Mouse (Mus musculus) megakaryocyte, adult 5-6 weeks (primary cell): ENCODE measurements around the gene Lingo3. TPM values are rescaled to one million over a fixed set of nuclear protein-coding genes. Genes with fewer than 3 reads are reported as not detected.

Experiments
- ATAC-seq: 2 replicates; pipeline ENCODE4 v1.8.0; 2016; ENCODE audit warnings: mild to moderate bottlenecking, inconsistent platforms; ENCODE audit not compliant: poor library complexity, severe bottlenecking
- total RNA-seq, 2 experiments: library from RNA; stranded (forward) in 1 of 2; stranded (reverse) in 1 of 2; fragments of 153-499, 151-499 nt in 1 of 2; fragments of 221-1000, 200-1000 nt in 1 of 2; gene quantifications; 2 replicates each; pipeline versions ENCODE4 v1.2.3 to v1.2.4; 2015 to 2017

Gene Lingo3
- total RNA-seq (2015) = not detected in 2 replicates
- not detected in 2 replicates for total RNA-seq (2017)

DNA sequence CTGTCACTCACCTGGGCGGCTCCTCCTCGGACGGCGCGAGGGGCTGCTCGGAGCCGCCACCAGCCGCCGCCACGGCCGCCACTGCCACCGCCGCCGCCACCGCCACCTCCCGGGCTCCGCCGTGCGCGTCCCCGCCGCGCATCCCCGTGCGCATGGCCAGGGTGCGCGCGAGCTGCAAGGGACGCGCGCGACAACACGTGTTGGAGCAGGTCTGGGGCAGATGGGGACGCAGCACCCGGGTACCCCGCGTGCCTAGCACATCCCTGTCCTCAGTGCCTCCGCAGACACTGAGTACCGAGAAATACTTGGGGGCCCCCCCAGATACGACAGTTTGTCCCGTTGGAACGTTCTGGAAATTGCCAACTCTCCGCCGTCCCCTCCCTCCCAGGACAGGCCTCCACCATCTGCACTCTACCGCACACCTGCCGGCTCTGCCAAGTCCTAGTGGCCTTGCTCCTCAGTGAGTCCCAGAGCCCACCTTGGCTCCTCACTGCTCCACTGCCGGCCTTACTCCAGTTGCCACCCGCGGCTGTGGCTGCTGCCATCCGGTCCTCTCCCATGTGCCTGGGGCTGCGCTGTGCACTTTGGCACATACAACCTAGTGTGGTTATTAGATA lies at the start of gene Lingo3:
Gene Lingo3, minus strand, starts transcription at position 109 of the 617 bp plus-strand sequence.
- no peak for ATAC-seq

GRCm38 (mm10) chr10:80887181-80887580 lies 43.3 kb upstream of the Lingo3 start:
- ATAC-seq = no peak

DNA sequence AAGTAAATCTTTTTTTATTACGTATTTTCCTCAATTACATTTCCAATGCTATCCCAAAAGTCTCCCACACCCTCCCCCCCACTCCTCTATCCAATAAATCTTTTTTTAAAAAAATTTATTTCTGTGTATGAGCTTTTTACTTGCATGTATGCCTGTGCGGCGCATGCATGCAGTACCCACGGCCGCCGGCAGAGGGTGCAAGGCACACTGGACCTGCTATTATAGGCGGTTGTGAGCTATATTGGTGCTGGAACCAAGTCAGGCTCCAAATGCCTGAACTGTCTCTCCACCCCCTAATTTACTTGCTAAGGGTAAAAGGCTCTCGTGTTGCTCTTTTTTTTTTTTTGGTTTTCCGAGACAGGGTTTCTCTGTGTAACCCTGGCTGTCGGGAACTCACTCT lies 37.5 kb upstream of the Lingo3 start:
- ATAC-seq = peak; percentile 65; the same call in 1 of the 2 replicates

DNA sequence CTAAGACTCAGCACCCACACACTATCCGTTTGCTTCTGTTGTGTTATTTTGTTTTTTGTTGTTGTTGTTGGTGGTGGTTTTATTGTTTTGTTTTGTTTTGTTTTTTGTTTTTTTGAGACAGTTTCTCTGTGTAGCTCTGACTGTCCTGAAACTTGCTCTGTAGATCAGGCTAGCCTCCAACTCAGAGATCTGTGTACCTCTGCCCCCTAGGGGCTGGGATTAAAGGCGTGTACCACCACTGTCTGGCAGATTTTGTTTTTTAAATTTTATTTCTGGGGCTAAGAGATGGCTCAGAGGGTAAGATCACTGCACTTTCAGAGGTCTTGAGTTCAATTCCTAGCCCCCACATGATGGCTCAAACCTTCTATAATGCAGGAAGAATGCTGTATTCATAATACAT lies 37.1 kb upstream of the Lingo3 start:
- no peak for ATAC-seq

- peak; percentile 87 for ATAC-seq
Observed at GRCm38 (mm10) chr10:80880131-80880641, 36.3 kb upstream of the Lingo3 start.

DNA sequence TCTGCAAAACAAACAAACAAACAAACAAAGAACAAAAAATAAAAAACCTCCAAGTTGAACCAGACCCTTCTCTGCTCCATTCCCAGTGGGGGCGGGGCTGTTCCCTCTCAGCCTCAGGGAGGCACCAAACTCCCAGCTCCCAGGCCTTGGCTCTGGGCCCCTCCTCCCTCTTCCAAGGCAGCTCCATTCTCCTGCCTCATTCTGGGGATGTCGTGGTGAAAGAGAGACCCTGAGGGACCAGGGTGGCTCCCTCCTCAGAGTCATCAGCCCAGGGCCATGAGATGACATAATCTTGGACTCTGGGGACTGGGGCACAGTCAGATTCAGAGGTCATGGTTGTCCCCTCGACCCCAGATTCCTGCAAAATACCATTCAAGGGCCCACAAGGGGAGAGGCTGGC lies 32.8 kb upstream of the Lingo3 start:
- ATAC-seq = no peak

- ATAC-seq = peak; percentile 58; the same call in 1 of the 2 replicates
Observed at GRCm38 (mm10) chr10:80876028-80876427, 32.2 kb upstream of the Lingo3 start.

DNA sequence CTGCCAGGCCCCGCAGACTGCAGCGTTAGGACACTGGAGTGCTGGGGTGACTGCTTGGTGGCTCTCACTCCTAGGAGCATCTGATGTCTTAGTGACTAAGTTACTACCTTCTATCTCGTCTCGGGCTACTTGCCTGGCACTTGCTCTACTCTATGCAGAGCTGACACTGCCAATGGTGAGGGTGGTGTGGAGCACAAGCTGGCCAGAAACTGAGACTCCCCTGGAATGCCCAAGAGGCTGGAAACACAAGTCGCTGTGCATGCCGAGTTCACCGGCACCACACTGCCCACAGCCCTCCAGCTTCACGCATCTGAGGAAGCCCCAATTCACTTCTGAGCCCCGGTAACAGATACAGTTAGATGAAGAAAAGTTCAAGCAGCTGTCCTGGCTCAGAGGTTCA lies 30.2 kb upstream of the Lingo3 start:
- ATAC-seq = no peak

GRCm38 (mm10) chr10:80871581-80871980 lies 27.7 kb upstream of the Lingo3 start, which contains the start of gene Tmprss9:
Gene Tmprss9 (plus strand): TSS chr10:80871848.
- no peak for ATAC-seq

DNA sequence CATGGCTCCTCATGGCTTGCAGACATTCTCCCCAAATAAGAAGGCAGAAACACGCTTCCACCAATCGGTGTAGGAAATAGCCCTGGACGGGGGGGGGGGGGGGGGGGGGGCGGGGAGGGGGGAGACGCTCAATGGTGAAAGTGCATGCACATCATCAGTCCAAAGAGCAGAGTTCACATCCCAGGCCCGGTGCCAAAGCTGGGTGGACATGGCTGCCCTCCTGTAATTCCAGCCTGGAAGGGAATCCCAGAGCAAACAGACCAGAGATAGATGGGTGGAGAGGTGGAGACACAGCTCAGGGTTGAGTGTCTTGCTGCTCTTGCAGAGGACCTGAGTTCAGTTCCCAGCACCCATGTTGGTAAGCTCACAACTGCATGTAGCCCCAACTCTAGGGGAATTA lies 27.2 kb upstream of the Lingo3 start:
- no peak for ATAC-seq

DNA sequence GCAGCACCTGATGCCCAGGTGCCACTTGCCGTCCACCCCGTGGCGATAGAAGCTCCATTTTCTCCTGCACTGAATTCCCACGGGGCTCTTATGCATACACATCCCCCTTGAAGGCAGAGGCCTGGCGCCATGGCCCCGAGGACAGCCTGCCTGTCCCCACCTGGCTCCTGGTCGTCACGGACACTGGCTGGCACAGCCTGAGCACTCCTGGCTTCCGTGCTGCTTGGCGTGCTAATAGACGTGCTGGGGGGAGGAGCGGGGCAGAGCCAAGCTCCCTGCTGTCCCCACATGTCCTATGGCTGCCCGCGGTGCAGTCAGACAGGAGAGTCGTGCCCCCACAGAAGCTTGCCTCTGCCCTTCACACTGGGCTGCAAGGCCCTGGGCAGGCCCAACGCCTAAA lies 20.6 kb upstream of the Lingo3 start:
- ATAC-seq = no peak

DNA sequence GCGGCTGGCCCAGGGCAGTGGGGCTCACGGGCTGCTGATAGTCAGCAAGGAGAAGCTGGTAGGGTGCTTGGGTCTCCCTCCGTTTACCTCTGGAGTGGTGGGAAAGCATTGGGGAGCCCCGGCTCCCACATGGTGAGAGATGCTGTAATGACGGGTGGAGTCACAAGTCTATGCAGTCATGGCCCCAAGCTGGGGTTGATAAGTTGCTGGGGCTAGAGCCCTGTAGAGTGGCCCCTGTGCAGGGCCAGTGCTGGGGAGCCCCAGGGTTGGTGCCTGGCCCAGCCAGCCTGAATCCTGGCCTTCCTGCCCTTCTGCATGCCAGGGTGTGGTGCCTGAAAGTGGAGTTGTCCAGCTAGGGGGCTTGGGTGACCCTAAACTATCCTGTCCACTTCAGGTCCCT lies 18.5 kb upstream of the Lingo3 start:
- ATAC-seq = no peak

DNA sequence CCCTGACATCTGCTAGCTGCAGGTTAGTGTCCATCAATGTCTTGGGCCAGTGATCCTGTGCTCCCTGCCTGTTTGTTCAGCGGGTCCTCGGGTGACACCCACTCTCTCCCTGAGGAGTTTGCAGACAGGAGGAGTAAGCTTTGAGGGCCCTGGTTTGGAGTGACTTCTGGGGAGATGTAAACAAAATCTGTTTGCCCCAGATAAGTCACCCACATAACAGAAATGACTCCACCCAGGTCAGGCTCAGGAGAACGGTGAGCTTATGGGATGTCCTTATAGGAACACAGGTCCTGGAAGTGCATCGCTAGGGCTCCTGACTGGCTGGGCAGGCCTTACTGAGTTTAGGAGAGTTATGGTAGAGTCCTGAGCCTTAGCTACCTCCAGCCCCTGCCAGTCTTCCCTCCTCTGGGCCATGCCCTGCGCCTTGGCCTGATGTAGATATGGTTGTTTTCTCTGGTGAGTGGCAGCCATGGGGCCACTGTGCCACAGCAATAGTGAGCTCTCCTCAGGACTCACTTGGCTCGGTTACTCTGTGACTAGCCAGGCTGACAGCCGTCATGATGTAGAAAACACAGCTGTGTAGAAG lies 14.6 kb upstream of the Lingo3 start:
- ATAC-seq = 0 out of 2 replicates have a peak, but pooled peaks have one; percentile 8

DNA sequence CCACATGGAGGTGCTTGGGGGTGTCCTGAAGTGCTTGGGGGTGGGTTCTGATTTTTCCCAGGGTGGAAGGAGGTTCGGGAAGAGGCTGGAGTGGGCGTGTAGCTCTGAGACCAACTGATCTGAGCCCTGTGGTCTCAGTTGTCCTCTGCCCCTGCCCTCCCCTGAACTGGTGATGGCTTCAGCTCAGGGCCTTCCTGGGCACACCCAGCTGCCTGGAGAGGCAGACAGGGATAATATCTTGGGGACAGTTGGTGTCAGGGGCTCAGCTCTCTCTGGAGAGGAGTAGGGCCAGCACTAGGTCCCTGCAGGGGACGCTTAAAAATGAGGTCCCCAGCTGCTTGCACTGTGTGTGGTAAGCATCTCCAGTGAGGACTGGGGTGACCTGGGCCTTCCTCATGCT lies 14.0 kb upstream of the Lingo3 start:
- no peak for ATAC-seq

GRCm38 (mm10) chr10:80857386-80857785 lies 13.5 kb upstream of the Lingo3 start:
- ATAC-seq = no peak

DNA sequence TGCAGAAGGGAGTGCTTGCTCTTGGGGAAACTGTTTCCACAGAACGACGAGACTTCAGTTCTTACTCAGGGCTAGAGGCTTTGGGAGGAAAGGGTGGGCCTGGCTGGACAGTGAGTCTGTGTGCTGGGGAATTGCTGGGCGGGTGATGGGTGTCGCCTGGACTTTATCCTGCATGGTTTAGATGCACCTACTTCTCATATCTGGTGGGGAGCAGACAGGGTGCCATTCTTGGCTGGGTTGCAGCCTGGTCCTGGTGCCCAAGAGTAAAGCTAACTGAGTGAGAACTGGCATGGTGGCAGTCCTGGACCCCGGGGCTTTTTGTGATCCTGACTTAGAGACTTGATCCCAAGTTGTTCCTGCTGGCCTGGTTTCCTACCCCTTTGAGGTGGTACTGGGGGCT lies 13.1 kb upstream of the Lingo3 start:
- ATAC-seq = no peak

- 0 out of 2 replicates have a peak, but pooled peaks have one; percentile 11 for ATAC-seq
Observed at GRCm38 (mm10) chr10:80856267-80856666, 12.4 kb upstream of the Lingo3 start.

GRCm38 (mm10) chr10:80855749-80856073 lies 11.9 kb upstream of the Lingo3 start:
- no peak for ATAC-seq

DNA sequence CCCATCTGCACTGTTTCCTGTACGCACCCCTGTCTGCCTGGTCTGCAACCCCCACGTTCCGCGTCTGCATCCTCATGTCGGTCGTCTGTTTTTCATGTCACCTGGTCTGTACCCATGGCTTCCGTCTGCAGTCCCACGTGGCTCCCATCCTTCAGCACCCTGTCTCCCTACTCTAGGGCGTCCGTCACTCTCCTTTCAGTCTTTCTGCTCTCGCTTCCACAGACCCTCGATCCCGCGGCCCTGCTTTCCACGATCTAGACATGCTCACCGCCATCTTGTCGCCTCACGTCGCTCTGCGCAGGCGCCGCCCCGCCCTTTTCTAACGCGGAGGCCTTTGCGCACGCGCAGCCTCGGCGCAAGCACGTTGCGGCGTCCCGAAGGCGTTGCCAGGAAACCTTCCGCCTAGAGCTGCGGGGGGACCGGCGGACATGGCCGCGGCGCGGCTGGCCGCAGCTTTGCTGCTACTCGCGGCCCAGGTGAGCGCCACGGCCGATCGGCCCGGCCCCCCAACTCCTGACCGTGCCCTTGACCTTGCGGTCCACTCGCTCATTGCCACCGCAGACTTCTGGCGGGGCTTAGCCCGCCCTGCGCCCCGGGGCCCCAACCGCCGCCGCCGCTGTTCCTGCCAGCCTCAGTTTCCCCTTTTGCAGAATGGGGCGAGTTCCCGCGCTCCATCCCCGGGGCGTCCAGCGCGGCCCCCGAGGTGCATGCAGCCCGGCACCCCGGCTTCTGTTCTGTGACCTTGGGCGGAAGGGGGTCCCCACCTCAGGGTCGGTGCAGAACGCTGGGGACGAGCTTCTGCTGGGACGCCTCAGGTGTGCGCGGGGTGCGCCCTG lies 11.3 kb upstream of the Lingo3 start, which contains the start of the genes Lsm7 and Sppl2b:
Gene Lsm7, minus strand, starts transcription at position 297 of the 836 bp plus-strand sequence.
Gene Sppl2b, plus strand, starts transcription at position 363 of the 836 bp plus-strand sequence.
- ATAC-seq = peak; percentile 91

DNA sequence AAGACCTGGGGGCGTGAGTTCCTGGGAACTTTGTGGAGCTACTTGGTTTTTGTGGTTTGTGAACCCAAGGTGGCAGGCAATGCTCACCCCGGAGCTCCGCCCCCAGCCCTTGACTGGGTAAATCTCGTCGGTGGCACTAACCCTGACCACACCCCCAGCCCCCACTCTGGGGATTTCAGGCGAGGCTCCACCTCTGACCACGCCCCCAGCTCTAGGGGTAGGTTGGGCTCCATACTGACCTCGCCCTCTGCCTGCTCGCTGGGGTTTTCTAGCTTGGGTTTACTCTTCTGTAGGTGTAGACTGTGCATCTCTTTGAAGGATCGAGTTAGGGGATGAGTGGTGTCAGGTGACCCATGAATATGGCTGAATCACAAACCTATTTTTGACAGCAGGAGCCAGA lies 4.7 kb upstream of the Lingo3 start:
- ATAC-seq = peak; percentile 82

DNA sequence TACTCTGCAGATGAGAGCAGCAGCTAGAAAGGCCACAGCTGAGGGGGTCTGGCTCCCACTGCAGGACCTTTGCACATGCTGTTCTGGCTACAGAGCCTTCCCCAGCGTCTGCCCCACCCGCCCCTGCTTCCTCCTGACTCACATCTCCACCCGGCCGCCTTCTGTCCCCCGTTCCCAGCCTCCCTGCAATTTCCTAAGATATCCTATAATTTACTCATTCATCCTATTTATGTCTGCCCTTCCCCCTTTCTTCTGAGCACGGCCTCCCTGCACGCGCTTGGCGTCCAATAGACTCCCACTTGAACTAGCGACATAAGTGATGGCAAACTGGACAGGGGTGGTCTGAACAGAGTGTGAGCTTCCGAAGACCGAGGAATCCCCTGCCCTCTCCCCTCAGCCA lies 1.9 kb upstream of the Lingo3 start:
- no peak for ATAC-seq
